In genomic region chr7:140037171-140037555, GRCm38 (mm10) we compare ENCODE assay signal across 8 mouse cellular contexts. TPM values are rescaled to one million over a fixed set of nuclear protein-coding genes. Genes with fewer than 3 reads are reported as not detected.
DNase-seq lines count a peak whose midpoint lies in the region; ATAC-seq lines count a peak whose summit lies in the region.

No protein-coding gene starts in this region.

- DNase-seq in kidney, postnatal 10 days = no peak
- no peak for DNase-seq in intestine, embryonic 14.5 days (ENCODE audit: low spot score)
- peak; percentile 9 for DNase-seq in naive thymus-derived CD4-positive, alpha-beta T cell, adult 2 months (ENCODE audit: low read depth)
- no peak for DNase-seq in adipocyte (ENCODE audit: low spot score)
- no peak for DNase-seq in cerebellum, postnatal 36 days
- no peak for DNase-seq in adrenal gland, adult (ENCODE audit: inconsistent age in 2 of 2, low spot score in 1 of 2)

- no peak for ATAC-seq in kidney, embryonic 16.5 days (ENCODE audit: low FRiP score, low TSS enrichment)
- ATAC-seq in embryonic facial prominence, embryonic 12.5 days (ENCODE audit: insufficient number of reproducible peaks, insufficient read depth, low FRiP score, low TSS enrichment) = no peak
- ATAC-seq in intestine, embryonic 14.5 days (replicated peaks; ENCODE audit: low FRiP score, low TSS enrichment, low read depth) = no peak

- H3K27me3 ChIP-seq in kidney, embryonic 16.5 days (ENCODE audit: insufficient read depth, low read length) = no peaks in the 10 kb centered on the region
- H3K27me3 ChIP-seq in embryonic facial prominence, embryonic 12.5 days = no peaks in the 10 kb centered on the region
- H3K27me3 ChIP-seq in intestine, embryonic 14.5 days (replicated peaks; ENCODE audit: control insufficient read depth, insufficient read depth, low read length) = no peaks in the 10 kb centered on the region

- H3K36me3 ChIP-seq in kidney, embryonic 16.5 days (ENCODE audit: insufficient read depth, low read length) = peaks cover 22% of the 10 kb centered on the region
- H3K36me3 ChIP-seq in embryonic facial prominence, embryonic 12.5 days = peaks cover 26% of the 10 kb centered on the region
- peaks cover 30% of the 10 kb centered on the region for H3K36me3 ChIP-seq in intestine, embryonic 14.5 days (ENCODE audit: control insufficient read depth, insufficient read depth, low read length)

- WGBS in kidney, embryonic 16.5 days = 46% methylated on average over 3 of the region's 3 CpGs
- 48% methylated on average over 3 of the region's 3 CpGs for WGBS in embryonic facial prominence, embryonic 12.5 days
- WGBS in intestine, embryonic 14.5 days = 50% methylated on average over 3 of the region's 3 CpGs

- H3K9ac ChIP-seq in kidney, embryonic 16.5 days (replicated peaks; ENCODE audit: low read length) = no peak overlapping the region; the same call in 1 of the 2 replicates
- H3K9ac ChIP-seq in embryonic facial prominence, embryonic 12.5 days = peak overlapping the region; percentile 91; the same call in 1 of the 2 replicates
- peak overlapping the region; percentile 77; the same call in 1 of the 2 replicates for H3K9ac ChIP-seq in intestine, embryonic 14.5 days (ENCODE audit: low read length)

- no peak overlapping the region for H3K27ac ChIP-seq in kidney, embryonic 16.5 days (ENCODE audit: low read length)
- no peak overlapping the region for H3K27ac ChIP-seq in embryonic facial prominence, embryonic 12.5 days
- H3K27ac ChIP-seq in intestine, embryonic 14.5 days (ENCODE audit: low read depth) = no peak overlapping the region

- peak overlapping the region; percentile 90 for H3K4me2 ChIP-seq in kidney, embryonic 16.5 days (replicated peaks; ENCODE audit: low read depth, low read length)
- peak overlapping the region; percentile 78 for H3K4me2 ChIP-seq in embryonic facial prominence, embryonic 12.5 days (replicated peaks)
- peak overlapping the region; percentile 74 for H3K4me2 ChIP-seq in intestine, embryonic 14.5 days (ENCODE audit: low read length)

- H3K4me3 ChIP-seq in kidney, embryonic 16.5 days (ENCODE audit: low read length) = peak overlapping the region; percentile 94
- H3K4me3 ChIP-seq in embryonic facial prominence, embryonic 12.5 days = peak overlapping the region; percentile 89
- peak overlapping the region; percentile 99 for H3K4me3 ChIP-seq in intestine, embryonic 14.5 days (ENCODE audit: low read depth, low read length)

- H3K9me3 ChIP-seq in kidney, embryonic 16.5 days (ENCODE audit: low read length) = no peaks in the 10 kb centered on the region
- H3K9me3 ChIP-seq in embryonic facial prominence, embryonic 12.5 days = no peaks in the 10 kb centered on the region
- H3K9me3 ChIP-seq in intestine, embryonic 14.5 days (ENCODE audit: control insufficient read depth, low read length) = no peaks in the 10 kb centered on the region

- peaks cover 17% of the 10 kb centered on the region for H3K4me1 ChIP-seq in kidney, embryonic 16.5 days (ENCODE audit: insufficient read depth, low read length)
- H3K4me1 ChIP-seq in embryonic facial prominence, embryonic 12.5 days = peaks cover 19% of the 10 kb centered on the region
- H3K4me1 ChIP-seq in intestine, embryonic 14.5 days (replicated peaks; ENCODE audit: control insufficient read depth, insufficient read depth, low read length) = peaks cover 13% of the 10 kb centered on the region

RNA-seq across cellular contexts. Expression of gene Tubgcp2, which starts 0.7 kb away (rescaled TPM):
- 57.7 and 58.8 TPM in 2 replicates for polyA plus RNA-seq in kidney, embryonic 16.5 days (2015; fragmentation: Nextera tagmentation; extraction: Ambion mirVana)
- polyA plus RNA-seq in embryonic facial prominence, embryonic 12.5 days (2016; fragmentation: Nextera tagmentation; extraction: Ambion mirVana) = 73.8 and 82.9 TPM in 2 replicates
- 56.0 and 61.2 TPM in 2 replicates for polyA plus RNA-seq in intestine, embryonic 14.5 days (2014; fragmentation: Nextera tagmentation; extraction: Ambion mirVana)

RNA-seq across cellular contexts. Expression of gene Zfp511, which starts 1.0 kb away (rescaled TPM):
- polyA plus RNA-seq in kidney, embryonic 16.5 days (2015; fragmentation: Nextera tagmentation; extraction: Ambion mirVana) = 38.0 and 40.6 TPM in 2 replicates
- 37.9 and 39.6 TPM in 2 replicates for polyA plus RNA-seq in embryonic facial prominence, embryonic 12.5 days (2016; fragmentation: Nextera tagmentation; extraction: Ambion mirVana)
- polyA plus RNA-seq in intestine, embryonic 14.5 days (2014; fragmentation: Nextera tagmentation; extraction: Ambion mirVana) = 36.1 and 41.5 TPM in 2 replicates

RNA-seq across cellular contexts. Expression of gene Msx3, which starts 11.7 kb away (rescaled TPM):
- not detected in 2 replicates for polyA plus RNA-seq in kidney, embryonic 16.5 days (2015; fragmentation: Nextera tagmentation; extraction: Ambion mirVana)
- polyA plus RNA-seq in embryonic facial prominence, embryonic 12.5 days (2016; fragmentation: Nextera tagmentation; extraction: Ambion mirVana) = 0.47 and 0.59 TPM in 2 replicates
- polyA plus RNA-seq in intestine, embryonic 14.5 days (2014; fragmentation: Nextera tagmentation; extraction: Ambion mirVana) = not detected in 2 replicates

RNA-seq across cellular contexts. Expression of gene Adam8, which starts 44.8 kb away (rescaled TPM):
- polyA plus RNA-seq in kidney, embryonic 16.5 days (2015; fragmentation: Nextera tagmentation; extraction: Ambion mirVana) = 1.6 and 1.8 TPM in 2 replicates
- polyA plus RNA-seq in embryonic facial prominence, embryonic 12.5 days (2016; fragmentation: Nextera tagmentation; extraction: Ambion mirVana) = 2.3 and 2.8 TPM in 2 replicates
- polyA plus RNA-seq in intestine, embryonic 14.5 days (2014; fragmentation: Nextera tagmentation; extraction: Ambion mirVana) = 1.6 and 2.1 TPM in 2 replicates

RNA-seq across cellular contexts. Expression of gene Caly, which starts 45.2 kb away (rescaled TPM):
- 0.99 and 1.9 TPM in 2 replicates for polyA plus RNA-seq in kidney, embryonic 16.5 days (2015; fragmentation: Nextera tagmentation; extraction: Ambion mirVana)
- polyA plus RNA-seq in embryonic facial prominence, embryonic 12.5 days (2016; fragmentation: Nextera tagmentation; extraction: Ambion mirVana) = 2.6 and 2.7 TPM in 2 replicates
- polyA plus RNA-seq in intestine, embryonic 14.5 days (2014; fragmentation: Nextera tagmentation; extraction: Ambion mirVana) = 2.8 and 3.5 TPM in 2 replicates
